In genomic region chr1:64850345-64850744, GRCm38 (mm10) we compare ENCODE assay signal across 15 mouse cellular contexts.
"Had no signal": no experiment of that assay in that cellular context is flagged by ENCODE, and none has a peak within 500 bp of the region (broad histone marks: within the 10 kb centered on the region; RNA-seq: fewer than 3 reads in every experiment).

No protein-coding gene starts in this region.

- ATAC-seq: liver, postnatal 0 days had no signal

- H3K27ac ChIP-seq: limb, embryonic 12.5 days; limb, embryonic 15.5 days; liver, embryonic 14.5 days; lung, embryonic 15.5 days; midbrain, embryonic 12.5 days had no signal

- H3K4me3 ChIP-seq: limb, embryonic 12.5 days; limb, embryonic 15.5 days; lung, embryonic 15.5 days; midbrain, embryonic 12.5 days had no signal

- H3K4me2 ChIP-seq: limb, embryonic 12.5 days; limb, embryonic 15.5 days; liver, embryonic 11.5 days; lung, embryonic 15.5 days; midbrain, embryonic 12.5 days had no signal

- H3K27me3 ChIP-seq: limb, embryonic 15.5 days; lung, embryonic 15.5 days; midbrain, embryonic 12.5 days had no signal

- H3K9ac ChIP-seq: limb, embryonic 12.5 days; limb, embryonic 15.5 days; liver, embryonic 14.5 days; liver, postnatal 0 days; lung, embryonic 15.5 days; midbrain, embryonic 12.5 days had no signal

- H3K36me3 ChIP-seq: limb, embryonic 12.5 days; limb, embryonic 15.5 days; lung, embryonic 15.5 days; midbrain, embryonic 12.5 days had no signal

- H3K9me3 ChIP-seq: limb, embryonic 12.5 days; limb, embryonic 15.5 days; lung, embryonic 15.5 days; midbrain, embryonic 12.5 days had no signal

- DNase-seq: kidney, adult 2 months; kidney, postnatal 14 days; kidney, postnatal 4 days; left cerebral cortex, postnatal 4 days; liver, postnatal 0 days; lung, postnatal 14 days; lung, postnatal 4 days; thymus, adult 18-20 months; thymus, postnatal 36 days had no signal
